Mouse (Mus musculus) midbrain, embryonic 13.5 days (tissue): ENCODE data around the gene Ap3m1. TPM values are rescaled to one million over a fixed set of nuclear protein-coding genes. Genes with fewer than 3 reads are reported as not detected.

Experiments used
- ATAC-seq: fragments of 200-750 bp; cut with Nextera tagmentation; 2 replicates; pipeline ENCODE4 v1.8.0; 2017; ENCODE audit warnings: mild to moderate bottlenecking, moderate TSS enrichment, moderate library complexity
- H3K27ac ChIP-seq: fragments of 300-500 bp; sonication (generic); 2 replicates; pipeline ENCODE4 v1.5.1; 2015; ENCODE audit warnings: inconsistent platforms, mild to moderate bottlenecking, moderate library complexity
- H3K27me3 ChIP-seq: fragments of 300-500 bp; sonication (generic); 2 replicates; pipeline ENCODE4 v1.6.1; 2015; ENCODE audit warnings: mild to moderate bottlenecking, inconsistent platforms
- H3K36me3 ChIP-seq: fragments of 300-500 bp; sonication (generic); 2 replicates; pipeline ENCODE4 v1.6.1; 2015; ENCODE audit warnings: mild to moderate bottlenecking, inconsistent platforms
- H3K4me1 ChIP-seq: fragments of 300-500 bp; sonication (generic); replicated peaks from 2 replicates; pipeline ENCODE4 v1.6.1; 2015; ENCODE audit warnings: inconsistent platforms
- H3K4me2 ChIP-seq: fragments of 300-500 bp; sonication (generic); replicated peaks from 2 replicates; pipeline ENCODE4 v1.6.1; 2015; ENCODE audit warnings: moderate library complexity, mild to moderate bottlenecking, inconsistent platforms
- H3K4me3 ChIP-seq: fragments of 300-500 bp; sonication (generic); replicated peaks from 2 replicates; pipeline ENCODE4 v1.5.1; 2015; ENCODE audit warnings: mild to moderate bottlenecking, inconsistent platforms
- H3K9ac ChIP-seq: fragments of 300-500 bp; sonication (generic); replicated peaks from 2 replicates; pipeline ENCODE4 v1.6.1; 2015; ENCODE audit warnings: mild to moderate bottlenecking, inconsistent platforms
- H3K9me3 ChIP-seq: fragments of 300-500 bp; sonication (generic); 2 replicates; pipeline ENCODE4 v1.6.1; 2016; ENCODE audit warnings: mild to moderate bottlenecking, inconsistent platforms
- WGBS: fragments of 180-500 bp; shearing (Covaris S2); methylation state at CpG from one replicate; pipeline ENCODE4 v1.1.7; 2015; 5-methylcytosine and 5-hydroxymethylcytosine counted together
- polyA plus RNA-seq: library from polyadenylated mRNA; unstranded; fragments of >200 nt; fragmentation: Nextera tagmentation; extraction: Ambion mirVana; gene quantifications from 2 replicates; pipeline ENCODE4 v1.2.1, GENCODE M21; 2015

Ap3m1 gene
- polyA plus RNA-seq, 1 experiment from 2014 or later = 103 TPM

DNA sequence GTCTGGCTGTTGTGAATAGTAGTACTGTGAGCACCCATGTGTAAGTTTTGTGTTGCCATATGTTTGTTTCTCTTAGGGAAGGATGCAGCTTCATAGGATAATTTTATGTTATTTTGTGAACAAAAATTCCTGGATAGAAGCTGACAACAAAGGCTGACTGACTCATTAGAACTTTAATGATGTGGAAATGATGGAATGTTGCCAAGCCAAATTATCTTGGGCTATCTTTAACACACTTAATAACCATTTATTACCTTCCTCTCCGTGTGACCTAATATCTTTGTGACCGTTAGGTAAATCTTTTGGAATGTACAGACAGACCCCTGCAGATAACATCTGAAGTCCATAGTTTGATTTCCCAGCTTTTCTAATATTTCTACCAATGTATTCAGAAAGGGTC lies 33.8 kb upstream of the Ap3m1 start:
- no peaks in the 10 kb centered on the region for H3K27me3 ChIP-seq
- ATAC-seq = no peak
- H3K36me3 ChIP-seq = no peaks in the 10 kb centered on the region
- no peaks in the 10 kb centered on the region for H3K9me3 ChIP-seq
- no peak overlapping the region for H3K4me2 ChIP-seq
- no peak overlapping the region for H3K4me3 ChIP-seq
- no peaks in the 10 kb centered on the region for H3K4me1 ChIP-seq
- H3K27ac ChIP-seq = no peak overlapping the region
- WGBS = 78% methylated on average over 2 of the region's 2 CpGs
- H3K9ac ChIP-seq = no peak overlapping the region

- no peak overlapping the region for H3K4me2 ChIP-seq
- WGBS = 92% methylated on average over 5 of the region's 5 CpGs
- H3K9ac ChIP-seq = no peak overlapping the region
- H3K36me3 ChIP-seq = no peaks in the 10 kb centered on the region
- H3K4me1 ChIP-seq = no peaks in the 10 kb centered on the region
- no peaks in the 10 kb centered on the region for H3K27me3 ChIP-seq
- no peak for ATAC-seq
- H3K27ac ChIP-seq = no peak overlapping the region
- H3K9me3 ChIP-seq = no peaks in the 10 kb centered on the region
- no peak overlapping the region for H3K4me3 ChIP-seq
Measured at GRCm38 (mm10) chr14:21085666-21086065, 33.4 kb upstream of the Ap3m1 start.

GRCm38 (mm10) chr14:21082823-21083222 lies 30.5 kb upstream of the Ap3m1 start:
- WGBS = 47% methylated on average over 1 of the region's 1 CpGs
- no peak overlapping the region for H3K27ac ChIP-seq
- H3K9ac ChIP-seq = no peak overlapping the region
- H3K27me3 ChIP-seq = no peaks in the 10 kb centered on the region
- H3K4me2 ChIP-seq = no peak overlapping the region
- H3K4me3 ChIP-seq = no peak overlapping the region
- ATAC-seq = no peak
- no peaks in the 10 kb centered on the region for H3K36me3 ChIP-seq
- no peaks in the 10 kb centered on the region for H3K9me3 ChIP-seq
- H3K4me1 ChIP-seq = no peaks in the 10 kb centered on the region

- Histone ChIP-seq H3K4me1 (peaks cover 6% of the 10 kb centered on the region), H3K9me3 (no peaks in the 10 kb centered on the region), H3K27ac (no peak overlapping the region), H3K36me3 (no peaks in the 10 kb centered on the region), H3K27me3 (no peaks in the 10 kb centered on the region), H3K9ac (no peak overlapping the region), H3K4me2 (no peak overlapping the region), H3K4me3 (no peak overlapping the region)
- no peak for ATAC-seq
Measured at GRCm38 (mm10) chr14:21078511-21078910, 26.2 kb upstream of the Ap3m1 start.

- no peaks in the 10 kb centered on the region for H3K9me3 ChIP-seq
- no peak overlapping the region for H3K4me3 ChIP-seq
- no peak overlapping the region for H3K4me2 ChIP-seq
- no peak for ATAC-seq
- no peaks in the 10 kb centered on the region for H3K27me3 ChIP-seq
- no peak overlapping the region for H3K9ac ChIP-seq
- 88% methylated on average over 4 of the region's 4 CpGs for WGBS
- no peaks in the 10 kb centered on the region for H3K36me3 ChIP-seq
- H3K27ac ChIP-seq = no peak overlapping the region
- H3K4me1 ChIP-seq = peaks cover 6% of the 10 kb centered on the region
Measured at GRCm38 (mm10) chr14:21077939-21078338, 25.6 kb upstream of the Ap3m1 start.

DNA sequence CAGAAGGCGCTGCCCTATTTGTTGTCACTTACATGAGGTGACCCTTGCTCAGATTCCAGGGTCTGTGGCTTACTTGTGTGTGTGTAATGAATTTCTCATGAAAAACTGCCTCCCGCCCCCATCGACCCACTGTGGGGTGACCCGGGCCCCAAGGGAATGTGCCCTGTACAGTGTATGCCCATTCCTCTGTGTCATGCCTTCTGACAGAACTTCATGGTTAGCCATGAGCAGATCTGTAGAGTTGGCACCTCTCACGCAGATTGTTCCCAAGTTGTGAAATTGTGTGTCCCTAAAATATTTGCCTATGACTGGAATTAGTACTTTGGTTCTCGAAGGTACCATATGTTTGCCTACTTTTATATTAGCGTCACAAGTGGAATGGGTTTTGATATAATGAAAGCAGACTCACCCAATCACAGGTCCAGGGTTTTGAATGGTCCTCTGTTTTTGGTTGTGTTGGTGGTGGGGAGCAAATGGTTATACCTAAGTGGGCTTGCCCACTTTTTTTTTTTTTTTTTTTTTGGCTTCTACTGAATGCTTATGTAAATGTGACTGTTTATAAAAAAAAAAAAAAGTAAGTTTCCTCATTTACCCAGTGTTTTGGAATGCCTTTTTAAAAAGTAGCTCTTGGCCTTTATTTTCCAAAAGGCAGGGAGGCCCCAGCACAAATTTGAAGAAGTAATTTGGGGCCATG lies 24.3 kb upstream of the Ap3m1 start:
- Histone ChIP-seq H3K9me3 (no peaks in the 10 kb centered on the region), H3K27me3 (no peaks in the 10 kb centered on the region), H3K4me2 (peak overlapping the region; percentile 87), H3K9ac (peak overlapping the region; percentile 70), H3K4me3 (peak overlapping the region; percentile 64), H3K27ac (no peak overlapping the region), H3K4me1 (peaks cover 6% of the 10 kb centered on the region), H3K36me3 (no peaks in the 10 kb centered on the region)
- peak; percentile 62 for ATAC-seq
- WGBS = 44% methylated on average over 7 of the region's 7 CpGs

DNA sequence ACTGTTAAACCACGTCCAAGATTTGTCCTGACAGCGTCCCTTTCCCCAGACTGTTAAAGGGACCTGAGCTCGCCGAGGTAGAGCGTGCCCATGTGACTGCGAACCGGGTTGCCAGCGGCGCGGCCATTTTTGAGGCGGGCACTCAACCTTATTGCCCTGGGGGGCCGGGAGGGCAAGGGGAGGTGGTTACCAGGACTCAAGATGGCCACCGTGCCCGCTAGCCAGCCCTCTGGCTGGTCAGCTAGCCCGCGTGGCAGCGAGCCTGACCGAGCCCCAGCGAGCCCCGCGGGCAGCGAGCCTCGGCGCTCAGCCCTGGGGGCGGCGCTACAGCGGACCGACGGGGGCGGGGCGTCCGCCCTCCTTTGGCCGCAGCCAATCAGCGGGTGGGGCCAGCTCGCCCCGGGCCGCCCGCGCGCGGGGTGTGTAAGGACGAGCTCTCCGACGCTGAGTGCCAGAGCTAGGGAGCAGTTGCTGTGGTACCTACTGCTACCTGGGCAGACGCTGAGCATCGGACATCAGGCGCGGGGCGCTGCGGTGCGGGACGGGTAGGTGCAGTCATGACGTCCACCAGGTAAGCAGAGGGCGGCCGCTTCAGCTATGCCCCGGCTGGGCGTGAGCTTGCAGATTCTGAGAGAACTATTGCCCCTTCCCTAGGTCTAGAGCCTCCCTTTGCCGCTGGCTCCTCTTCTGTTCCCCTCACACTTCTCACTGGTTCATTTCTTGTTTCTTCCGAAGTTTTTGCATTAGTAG lies 23.6 kb upstream of the Ap3m1 start:
- H3K9ac ChIP-seq = peak overlapping the region; percentile 70
- H3K27ac ChIP-seq = peak overlapping the region; percentile 70
- H3K27me3 ChIP-seq = no peaks in the 10 kb centered on the region
- H3K4me2 ChIP-seq = peak overlapping the region; percentile 87
- peak overlapping the region; percentile 64 for H3K4me3 ChIP-seq
- peak; percentile 98 for ATAC-seq
- H3K36me3 ChIP-seq = no peaks in the 10 kb centered on the region
- H3K9me3 ChIP-seq = no peaks in the 10 kb centered on the region
- H3K4me1 ChIP-seq = peaks cover 6% of the 10 kb centered on the region
- under 1% methylated on average over 59 of the region's 59 CpGs for whole genome bisulfite sequencing

DNA sequence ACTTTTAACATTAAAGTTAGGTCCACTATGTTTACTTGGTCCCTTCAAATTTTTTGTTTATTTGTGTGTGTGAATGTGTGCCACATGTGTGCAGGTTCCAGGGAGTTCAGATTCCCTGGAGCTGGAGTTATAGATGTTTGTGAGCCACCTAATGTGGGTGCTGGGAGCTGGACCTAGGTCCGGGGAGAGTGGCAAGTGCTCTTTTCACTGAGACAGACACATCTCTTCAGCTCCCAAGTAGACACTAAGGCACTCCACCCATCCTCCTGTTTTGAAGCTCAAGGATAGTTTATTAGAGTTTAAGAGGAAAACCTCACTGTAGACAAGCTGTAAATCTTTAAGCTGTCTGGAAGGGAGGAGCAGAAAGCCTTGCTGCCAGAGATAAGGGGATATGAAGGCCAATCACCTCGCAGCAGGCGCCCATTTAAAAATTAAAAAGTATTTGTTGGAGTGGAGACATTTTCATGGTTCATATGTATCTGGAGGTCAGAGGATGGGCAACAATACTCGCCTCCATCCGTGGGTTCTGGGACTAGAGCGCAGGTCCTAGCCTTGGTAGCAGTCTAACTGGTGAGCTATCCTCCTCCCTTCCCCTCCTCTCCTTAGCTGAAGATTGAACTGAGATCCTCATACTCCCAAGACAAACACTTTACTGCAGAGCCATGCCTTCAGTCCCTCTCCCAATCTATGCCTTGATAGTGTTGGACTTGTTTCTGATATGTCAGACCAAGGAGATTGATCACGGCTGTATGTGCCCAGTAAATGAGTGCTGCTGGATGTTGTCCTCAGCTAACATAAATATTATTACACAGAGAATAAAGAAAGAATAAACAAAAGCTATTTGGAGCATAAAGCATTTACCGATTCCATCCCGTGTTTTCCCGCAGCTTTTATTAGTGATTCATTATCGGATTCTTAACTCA lies 22.4 kb upstream of the Ap3m1 start:
- Histone ChIP-seq H3K4me1 (peaks cover 6% of the 10 kb centered on the region), H3K9me3 (no peaks in the 10 kb centered on the region), H3K4me3 (no peak overlapping the region), H3K4me2 (no peak overlapping the region; the same call in 1 of the 2 replicates), H3K27me3 (no peaks in the 10 kb centered on the region), H3K36me3 (no peaks in the 10 kb centered on the region), H3K27ac (no peak overlapping the region), H3K9ac (no peak overlapping the region)
- no peak for ATAC-seq
- 66% methylated on average over 11 of the region's 11 CpGs for WGBS

GRCm38 (mm10) chr14:21073981-21074380 lies 21.7 kb upstream of the Ap3m1 start:
- Histone ChIP-seq H3K9ac (no peak overlapping the region), H3K27me3 (no peaks in the 10 kb centered on the region), H3K4me1 (peaks cover 6% of the 10 kb centered on the region), H3K36me3 (no peaks in the 10 kb centered on the region), H3K4me2 (no peak overlapping the region), H3K4me3 (no peak overlapping the region), H3K9me3 (no peaks in the 10 kb centered on the region), H3K27ac (no peak overlapping the region)
- ATAC-seq = no peak
- WGBS = 69% methylated on average over 3 of the region's 3 CpGs

- no peak overlapping the region for H3K4me3 ChIP-seq
- H3K27me3 ChIP-seq = no peaks in the 10 kb centered on the region
- H3K9ac ChIP-seq = no peak overlapping the region
- no peaks in the 10 kb centered on the region for H3K36me3 ChIP-seq
- no peak overlapping the region for H3K27ac ChIP-seq
- ATAC-seq = no peak
- H3K4me1 ChIP-seq = no peaks in the 10 kb centered on the region
- no peak overlapping the region for H3K4me2 ChIP-seq
- H3K9me3 ChIP-seq = no peaks in the 10 kb centered on the region
- WGBS = 90% methylated on average over 5 of the region's 5 CpGs
Measured at GRCm38 (mm10) chr14:21069594-21069993, 17.3 kb upstream of the Ap3m1 start.

GRCm38 (mm10) chr14:21065490-21066162 lies 13.3 kb upstream of the Ap3m1 start:
- ATAC-seq = no peak
- Histone ChIP-seq H3K27me3 (no peaks in the 10 kb centered on the region), H3K27ac (no peak overlapping the region), H3K4me3 (no peak overlapping the region), H3K36me3 (no peaks in the 10 kb centered on the region), H3K9ac (no peak overlapping the region), H3K4me2 (no peak overlapping the region), H3K9me3 (no peaks in the 10 kb centered on the region), H3K4me1 (no peaks in the 10 kb centered on the region)
- 86% methylated on average over 8 of the region's 8 CpGs for WGBS
